Mouse (Mus musculus) forebrain, embryonic 11.5 days (tissue): ENCODE measurements around the gene Hectd4. TPM values are rescaled to one million over a fixed set of nuclear protein-coding genes. Genes with fewer than 3 reads are reported as not detected.
A peak's percentile ranks its signal among the peaks of the same experiment; 100 is the strongest.

Experiments
- ATAC-seq: fragments of 200-750 bp; cut with Nextera tagmentation; replicated peaks from 2 replicates; pipeline ENCODE4 v1.8.0; 2017; ENCODE audit warnings: moderate TSS enrichment; ENCODE audit not compliant: low FRiP score
- DNase-seq: peaks from one replicate; pipeline ENCODE4 v3.0.0-alpha.2; 2017; ENCODE audit warnings: low spot score
- H3K27ac ChIP-seq: fragments of 300-500 bp; sonication (generic); 2 replicates; pipeline ENCODE4 v1.5.1; 2014; ENCODE audit warnings: low read depth, low read length
- H3K27me3 ChIP-seq: fragments of 300-500 bp; sonication (generic); 2 replicates; pipeline ENCODE4 v1.6.1; 2014; ENCODE audit warnings: mild to moderate bottlenecking, low read length, mixed read lengths; ENCODE audit not compliant: control insufficient read depth, insufficient read depth
- H3K36me3 ChIP-seq: fragments of 300-500 bp; sonication (generic); 2 replicates; pipeline ENCODE4 v1.6.1; 2014; ENCODE audit warnings: mild to moderate bottlenecking, low read length, moderate library complexity, mixed read lengths; ENCODE audit not compliant: control insufficient read depth, insufficient read depth
- H3K4me1 ChIP-seq: fragments of 300-500 bp; sonication (generic); replicated peaks from 2 replicates; pipeline ENCODE4 v1.6.1; 2014; ENCODE audit warnings: low read length, mixed read lengths; ENCODE audit not compliant: control insufficient read depth, insufficient read depth
- H3K4me2 ChIP-seq: fragments of 300-500 bp; sonication (generic); 2 replicates; pipeline ENCODE4 v1.6.1; 2014; ENCODE audit warnings: low read depth, mild to moderate bottlenecking, low read length, moderate library complexity, mixed read lengths; ENCODE audit not compliant: severe bottlenecking
- H3K4me3 ChIP-seq: fragments of 300-500 bp; sonication (generic); 2 replicates; pipeline ENCODE4 v1.5.1; 2014; ENCODE audit warnings: low read depth, low read length
- H3K9ac ChIP-seq: fragments of 300-500 bp; sonication (generic); 2 replicates; pipeline ENCODE4 v1.6.1; 2014; ENCODE audit warnings: low read length
- H3K9me3 ChIP-seq: fragments of 300-500 bp; sonication (generic); 2 replicates; pipeline ENCODE4 v1.6.1; 2016; ENCODE audit warnings: low read length, mixed read lengths; ENCODE audit not compliant: control insufficient read depth
- WGBS: fragments of 180-500 bp; shearing (Covaris S2); extraction: QIAGEN DNeasy Blood & Tissue Kit; methylation state at CpG from one replicate; pipeline ENCODE4 v1.1.7; 2014; 5-methylcytosine and 5-hydroxymethylcytosine counted together
- polyA plus RNA-seq: library from polyadenylated mRNA; unstranded; fragments of >200 nt; fragmentation: Nextera tagmentation; extraction: Ambion mirVana; gene quantifications from 2 replicates; pipeline ENCODE4 v1.2.1, GENCODE M21; 2014

Hectd4 gene
- polyA plus RNA-seq, 1 experiment from 2014 or later, result 13.4 TPM

GRCm38 (mm10) chr5:121264593-121264992, 44.6 kb downstream of the Hectd4 start:
- no peak for DNase-seq
- no peak for ATAC-seq
- Histone ChIP-seq H3K4me3 (no peak overlapping the region), H3K27me3 (no peaks in the 10 kb centered on the region), H3K36me3 (no peaks in the 10 kb centered on the region), H3K4me2 (no peak overlapping the region), H3K9me3 (no peaks in the 10 kb centered on the region), H3K27ac (no peak overlapping the region), H3K9ac (no peak overlapping the region), H3K4me1 (no peaks in the 10 kb centered on the region)
- WGBS, result 95% methylated on average over 2 of the region's 2 CpGs

GRCm38 (mm10) chr5:121266741-121267382, 46.8 kb downstream of the Hectd4 start:
- DNase-seq (no peak), ATAC-seq (no peak)
- no peaks in the 10 kb centered on the region for H3K36me3 ChIP-seq
- H3K4me2 ChIP-seq, result no peak overlapping the region
- no peaks in the 10 kb centered on the region for H3K27me3 ChIP-seq
- H3K9ac ChIP-seq, result no peak overlapping the region
- H3K27ac ChIP-seq, result no peak overlapping the region
- H3K9me3 ChIP-seq, result no peaks in the 10 kb centered on the region
- no peaks in the 10 kb centered on the region for H3K4me1 ChIP-seq
- WGBS, result 89% methylated on average over 7 of the region's 7 CpGs
- no peak overlapping the region for H3K4me3 ChIP-seq

GRCm38 (mm10) chr5:121271046-121271445, 51.0 kb downstream of the Hectd4 start:
- Histone ChIP-seq H3K36me3 (no peaks in the 10 kb centered on the region; the same call in 1 of the 2 replicates), H3K9me3 (no peaks in the 10 kb centered on the region), H3K27me3 (no peaks in the 10 kb centered on the region), H3K4me3 (no peak overlapping the region), H3K27ac (no peak overlapping the region), H3K9ac (no peak overlapping the region), H3K4me1 (no peaks in the 10 kb centered on the region), H3K4me2 (no peak overlapping the region)
- WGBS, result 89% methylated on average over 7 of the region's 7 CpGs
- DNase-seq, result no peak
- no peak for ATAC-seq

- Histone ChIP-seq H3K4me3 (no peak overlapping the region), H3K27me3 (no peaks in the 10 kb centered on the region), H3K9ac (no peak overlapping the region), H3K4me1 (no peaks in the 10 kb centered on the region), H3K4me2 (no peak overlapping the region), H3K27ac (no peak overlapping the region), H3K9me3 (no peaks in the 10 kb centered on the region), H3K36me3 (no peaks in the 10 kb centered on the region; the same call in 1 of the 2 replicates)
- WGBS, result 81% methylated on average over 1 of the region's 1 CpGs
- peak; percentile 15 for DNase-seq
- ATAC-seq, result no peak
These were observed 56.8 kb downstream of the Hectd4 start for GRCm38 (mm10) chr5:121276808-121277207.

- WGBS, result 96% methylated on average over 4 of the region's 4 CpGs
These were observed 60.4 kb downstream of the Hectd4 start for GRCm38 (mm10) chr5:121280456-121280855.

GRCm38 (mm10) chr5:121283051-121283450, 63.0 kb downstream of the Hectd4 start:
- Histone ChIP-seq H3K27ac (no peak overlapping the region), H3K4me3 (no peak overlapping the region), H3K4me2 (no peak overlapping the region), H3K4me1 (no peaks in the 10 kb centered on the region), H3K9me3 (no peaks in the 10 kb centered on the region), H3K27me3 (no peaks in the 10 kb centered on the region), H3K36me3 (peaks cover 5% of the 10 kb centered on the region; the same call in 1 of the 2 replicates), H3K9ac (no peak overlapping the region)
- no peak for ATAC-seq
- DNase-seq, result no peak
- 91% methylated on average over 9 of the region's 9 CpGs for WGBS

More at GRCm38 (mm10) chr5:121280456-121280855, 60.4 kb downstream of the Hectd4 start:
- peaks cover 5% of the 10 kb centered on the region; the same call in 1 of the 2 replicates for H3K36me3 ChIP-seq
- H3K9me3 ChIP-seq, result no peaks in the 10 kb centered on the region
- DNase-seq (no peak), ATAC-seq (no peak)
- H3K27me3 ChIP-seq, result no peaks in the 10 kb centered on the region
- no peak overlapping the region for H3K9ac ChIP-seq
- H3K4me1 ChIP-seq, result no peaks in the 10 kb centered on the region
- H3K4me2 ChIP-seq, result no peak overlapping the region
- no peak overlapping the region for H3K4me3 ChIP-seq
- H3K27ac ChIP-seq, result no peak overlapping the region

GRCm38 (mm10) chr5:121284816-121285215, 64.8 kb downstream of the Hectd4 start:
- Histone ChIP-seq H3K4me1 (no peaks in the 10 kb centered on the region), H3K4me3 (no peak overlapping the region), H3K27me3 (no peaks in the 10 kb centered on the region), H3K9me3 (no peaks in the 10 kb centered on the region), H3K36me3 (peaks cover 5% of the 10 kb centered on the region; the same call in 1 of the 2 replicates), H3K9ac (no peak overlapping the region), H3K4me2 (no peak overlapping the region), H3K27ac (no peak overlapping the region)
- ATAC-seq (no peak), DNase-seq (no peak)
- 88% methylated on average over 5 of the region's 5 CpGs for WGBS

- ATAC-seq (no peak), DNase-seq (no peak)
- no peaks in the 10 kb centered on the region for H3K4me1 ChIP-seq
- H3K36me3 ChIP-seq, result peaks cover 3% of the 10 kb centered on the region; the same call in 1 of the 2 replicates
- no peak overlapping the region for H3K27ac ChIP-seq
- 87% methylated on average over 2 of the region's 2 CpGs for WGBS
- H3K9ac ChIP-seq, result no peak overlapping the region
- H3K9me3 ChIP-seq, result no peaks in the 10 kb centered on the region
- H3K27me3 ChIP-seq, result no peaks in the 10 kb centered on the region
- H3K4me3 ChIP-seq, result no peak overlapping the region
- H3K4me2 ChIP-seq, result no peak overlapping the region
These were observed 67.2 kb downstream of the Hectd4 start for GRCm38 (mm10) chr5:121287213-121287612.

- Histone ChIP-seq H3K4me1 (no peaks in the 10 kb centered on the region), H3K4me3 (no peak overlapping the region), H3K9ac (no peak overlapping the region), H3K36me3 (no peaks in the 10 kb centered on the region; the same call in 1 of the 2 replicates), H3K9me3 (no peaks in the 10 kb centered on the region), H3K4me2 (no peak overlapping the region), H3K27me3 (no peaks in the 10 kb centered on the region), H3K27ac (no peak overlapping the region)
- ATAC-seq (no peak), DNase-seq (no peak)
- WGBS, result 91% methylated on average over 3 of the region's 3 CpGs
These were observed 70.3 kb downstream of the Hectd4 start for GRCm38 (mm10) chr5:121290289-121290688.
